Mouse (Mus musculus): ENCODE measurements around the gene Slc19a1.

Gene Slc19a1

GRCm38 (mm10) chr10:77033323-77034025 is 1.4 kb downstream of the Slc19a1 start:
- no peak for DNase-seq (ENCODE audit: low read depth)

GRCm38 (mm10) chr10:77035487-77035886 is 3.4 kb downstream of the Slc19a1 start:
- no peak for DNase-seq (ENCODE audit: low read depth)

- no peak for DNase-seq (ENCODE audit: low read depth)
Observed at GRCm38 (mm10) chr10:77038579-77039174, 6.6 kb downstream of the Slc19a1 start.

GRCm38 (mm10) chr10:77048196-77048595 is 16.2 kb downstream of the Slc19a1 start:
- DNase-seq (ENCODE audit: low read depth) = no peak

GRCm38 (mm10) chr10:77048606-77049005 is 16.6 kb downstream of the Slc19a1 start:
- DNase-seq (ENCODE audit: low read depth) = no peak

- no peak for DNase-seq (ENCODE audit: low read depth)
Observed at GRCm38 (mm10) chr10:77056768-77057167, 24.7 kb downstream of the Slc19a1 start.

- DNase-seq (ENCODE audit: low read depth) = no peak
Observed at GRCm38 (mm10) chr10:77061426-77061825, 29.4 kb downstream of the Slc19a1 start.

GRCm38 (mm10) chr10:77062393-77063010 is 30.5 kb downstream of the Slc19a1 start:
- DNase-seq (ENCODE audit: low read depth) = no peak

- no peak for DNase-seq (ENCODE audit: low read depth)
Observed at GRCm38 (mm10) chr10:77064239-77064638, 32.2 kb downstream of the Slc19a1 start.

GRCm38 (mm10) chr10:77064659-77065058 is 32.6 kb downstream of the Slc19a1 start:
- no peak for DNase-seq (ENCODE audit: low read depth)

GRCm38 (mm10) chr10:77068469-77068868 is 36.4 kb downstream of the Slc19a1 start:
- DNase-seq (ENCODE audit: low read depth) = no peak

GRCm38 (mm10) chr10:77070072-77070471 is 38.0 kb downstream of the Slc19a1 start:
- DNase-seq (ENCODE audit: low read depth) = peak; percentile 60

- no peak for DNase-seq (ENCODE audit: low read depth)
Observed at GRCm38 (mm10) chr10:77074276-77074974, 42.4 kb downstream of the Slc19a1 start.

- no peak for DNase-seq (ENCODE audit: low read depth)
Observed at GRCm38 (mm10) chr10:77078456-77078855, 46.4 kb downstream of the Slc19a1 start.

- no peak for DNase-seq (ENCODE audit: low read depth)
Observed at GRCm38 (mm10) chr10:77078961-77079360, 46.9 kb downstream of the Slc19a1 start.

GRCm38 (mm10) chr10:77082453-77082852 is 50.4 kb downstream of the Slc19a1 start:
- DNase-seq (ENCODE audit: low read depth) = peak; percentile 49

- no peak for DNase-seq (ENCODE audit: low read depth)
Observed at GRCm38 (mm10) chr10:77082921-77083320, 50.9 kb downstream of the Slc19a1 start.

GRCm38 (mm10) chr10:77084568-77084967 is 52.5 kb downstream of the Slc19a1 start:
- no peak for DNase-seq (ENCODE audit: low read depth)

- DNase-seq (ENCODE audit: low read depth) = no peak
Observed at GRCm38 (mm10) chr10:77089336-77089735, 57.3 kb downstream of the Slc19a1 start.

GRCm38 (mm10) chr10:77090063-77090462 is 58.0 kb downstream of the Slc19a1 start:
- no peak for DNase-seq (ENCODE audit: low read depth)

- no peak for DNase-seq (ENCODE audit: low read depth)
Observed at GRCm38 (mm10) chr10:77091538-77092097, 59.6 kb downstream of the Slc19a1 start.

- DNase-seq (ENCODE audit: low read depth) = no peak
Observed at GRCm38 (mm10) chr10:77093817-77094216, 61.8 kb downstream of the Slc19a1 start.
